In the genomic region with DNA sequence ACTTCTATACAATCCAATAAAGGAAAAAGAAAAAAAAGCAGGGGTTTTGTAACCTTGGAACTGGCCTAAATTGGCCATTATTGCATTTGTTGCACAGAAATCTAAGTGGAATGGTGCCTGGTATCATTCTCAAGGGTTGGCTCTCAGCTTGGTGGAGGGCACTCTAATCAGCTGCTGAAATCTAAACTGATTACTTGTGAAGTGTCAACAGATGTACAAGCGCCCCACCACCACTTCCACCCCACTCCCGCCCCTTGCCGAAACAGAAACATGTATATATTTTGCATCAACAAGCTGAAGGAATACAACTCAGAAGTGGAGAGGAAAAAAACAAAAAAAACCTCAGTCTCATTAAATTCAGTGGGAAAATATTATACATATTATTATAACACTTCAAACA, we compare ENCODE assay signal across 12 mouse cellular contexts. TPM values are rescaled to one million over a fixed set of nuclear protein-coding genes. Genes with fewer than 3 reads are reported as not detected.
A peak's percentile ranks its signal among the peaks of the same experiment; 100 is the strongest.
DNase-seq lines count a peak whose midpoint lies in the region; ATAC-seq lines count a peak whose summit lies in the region.
"Had no signal": no experiment of that assay in that cellular context is flagged by ENCODE, and none has a peak within 500 bp of the region (broad histone marks: within the 10 kb centered on the region; RNA-seq: fewer than 3 reads in every experiment).

No protein-coding gene starts in this region.

- DNase-seq in heart, postnatal 4 days, result no peak
- no peak for DNase-seq in liver, embryonic 13.5 days
- peak; percentile 58 for DNase-seq in thymus, postnatal 14 days
- DNase-seq in lung, postnatal 14 days, result no peak
- no peak for DNase-seq in B cell, adult 2 months
- DNase-seq: adrenal gland, postnatal 25 days had no signal

- peak overlapping the region; percentile 39 for H3K4me2 ChIP-seq in heart, embryonic 12.5 days
- peak overlapping the region; percentile 51 for H3K4me2 ChIP-seq in liver, embryonic 13.5 days
- H3K4me2 ChIP-seq: midbrain, embryonic 13.5 days had no signal

- peaks cover 22% of the 10 kb centered on the region for H3K4me1 ChIP-seq in heart, embryonic 12.5 days (replicated peaks)
- peaks cover 22% of the 10 kb centered on the region for H3K4me1 ChIP-seq in liver, embryonic 13.5 days (replicated peaks)

- H3K9me3 ChIP-seq in heart, embryonic 12.5 days (replicated peaks), result no peaks in the 10 kb centered on the region
- no peaks in the 10 kb centered on the region for H3K9me3 ChIP-seq in liver, embryonic 13.5 days (replicated peaks)
- H3K9me3 ChIP-seq: G1E; heart, embryonic 15.5 days; hindbrain, embryonic 15.5 days; midbrain, embryonic 13.5 days had no signal

- no peak overlapping the region for H3K4me3 ChIP-seq in heart, embryonic 12.5 days
- H3K4me3 ChIP-seq in liver, embryonic 13.5 days (replicated peaks), result no peak overlapping the region
- H3K4me3 ChIP-seq: heart, embryonic 15.5 days; hindbrain, embryonic 15.5 days; midbrain, embryonic 13.5 days had no signal

- no peak for ATAC-seq in heart, embryonic 12.5 days (ENCODE audit: insufficient number of reproducible peaks, low FRiP score)
- ATAC-seq in CD4-positive, CD25-positive, alpha-beta regulatory T cell, adult 4 months, result peak; percentile 47
- ATAC-seq in liver, embryonic 13.5 days (ENCODE audit: low read depth), result no peak

- 72% methylated on average over 3 of the region's 3 CpGs for WGBS in heart, embryonic 12.5 days
- WGBS in liver, embryonic 13.5 days (ENCODE audit: insufficient replicate concordance), result 54% methylated on average over 3 of the region's 3 CpGs

- no peak overlapping the region for H3K9ac ChIP-seq in heart, embryonic 12.5 days
- H3K9ac ChIP-seq in liver, embryonic 13.5 days, result no peak overlapping the region
- H3K9ac ChIP-seq: heart, embryonic 15.5 days; hindbrain, embryonic 15.5 days; midbrain, embryonic 13.5 days had no signal

- no peak overlapping the region for H3K27ac ChIP-seq in heart, embryonic 12.5 days (ENCODE audit: poor library complexity, severe bottlenecking)
- H3K27ac ChIP-seq in liver, embryonic 13.5 days, result no peak overlapping the region
- H3K27ac ChIP-seq: heart, embryonic 15.5 days; hindbrain, embryonic 15.5 days; midbrain, embryonic 13.5 days had no signal

- H3K27me3 ChIP-seq in heart, embryonic 12.5 days (replicated peaks), result no peaks in the 10 kb centered on the region
- H3K27me3 ChIP-seq in liver, embryonic 13.5 days, result no peaks in the 10 kb centered on the region
- H3K27me3 ChIP-seq: heart, embryonic 15.5 days; hindbrain, embryonic 15.5 days; midbrain, embryonic 13.5 days had no signal

- no peaks in the 10 kb centered on the region for H3K36me3 ChIP-seq in heart, embryonic 12.5 days
- H3K36me3 ChIP-seq in liver, embryonic 13.5 days, result no peaks in the 10 kb centered on the region
- H3K36me3 ChIP-seq: G1E; heart, embryonic 15.5 days; hindbrain, embryonic 15.5 days; midbrain, embryonic 13.5 days had no signal

RNA-seq across cellular contexts. Expression of a gene that starts 29.6 kb away (rescaled TPM):
- 2.6 and 2.9 TPM in 2 replicates for polyA plus RNA-seq in heart, embryonic 12.5 days (2016; fragmentation: Nextera tagmentation; extraction: Ambion mirVana)
- 1 to 10 TPM; 3.5 to 4.3 TPM for total RNA-seq in heart, postnatal 4 days (2021)
- polyA plus RNA-seq in CD4-positive, CD25-positive, alpha-beta regulatory T cell, adult 4 months (2017; shearing (Covaris generic)), result 100 to 1,000 TPM; 591 to 626 TPM
- polyA plus RNA-seq in liver, embryonic 13.5 days (2015; fragmentation: Nextera tagmentation; extraction: Ambion mirVana), result 0.69 and 0.82 TPM in 2 replicates

Comparison
In these comparisons a context has a peak if more than half of its experiments do, and no peak if none do; other contexts are left out.
1. RNA of a gene that starts 29.6 kb away (polyA plus RNA-seq): 591 to 626 TPM in CD4-positive, CD25-positive, alpha-beta regulatory T cell, adult 4 months; 2.6 to 2.9 TPM in heart, embryonic 12.5 days and 0.69 to 0.82 TPM in liver, embryonic 13.5 days; every median in the first group is over 100 times any median in the second.